Mouse (Mus musculus) MEL (cell line): ENCODE data around the gene Pik3c2b. TPM values are rescaled to one million over a fixed set of nuclear protein-coding genes. Genes with fewer than 3 reads are reported as not detected.

ENCODE experiments used
- DNase-seq: peaks from one replicate; pipeline ENCODE4 v3.0.0; 2011; ENCODE audit warnings: low read depth, low spot score
- H3K27ac ChIP-seq: 2 replicates; pipeline ENCODE4 v1.5.1; 2012; ENCODE audit warnings: low read depth, mild to moderate bottlenecking, control low read depth, low read length, moderate library complexity; ENCODE audit not compliant: control insufficient read depth
- H3K27me3 ChIP-seq, 2 experiments: fragments of 150-350 bp in 1 of 2; sonication (generic) in 1 of 2; 2 replicates each; pipeline ENCODE4 v1.6.1; 2012; ENCODE audit warnings: low read length in 2 of 2, mild to moderate bottlenecking in 2 of 2, improper control_type of control experiment in 1 of 2, moderate library complexity in 1 of 2; ENCODE audit not compliant: insufficient read depth in 2 of 2, control insufficient read depth in 1 of 2
- H3K36me3 ChIP-seq, 2 experiments: 2 replicates each; pipeline ENCODE4 v1.6.1; 2012 to 2014; ENCODE audit warnings: low read length in 2 of 2, improper control_type of control experiment in 1 of 2, inconsistent platforms in 1 of 2, mild to moderate bottlenecking in 1 of 2; ENCODE audit not compliant: insufficient read depth in 2 of 2, control insufficient read depth in 1 of 2
- H3K4me1 ChIP-seq, 2 experiments: fragments of 150-350 bp in 1 of 2; sonication (generic) in 1 of 2; 2 replicates each; pipeline ENCODE4 v1.6.1; 2012; ENCODE audit warnings: low read length in 2 of 2, improper control_type of control experiment in 1 of 2, mild to moderate bottlenecking in 1 of 2; ENCODE audit not compliant: insufficient read depth in 2 of 2, control insufficient read depth in 1 of 2
- H3K4me3 ChIP-seq, 2 experiments: fragments of 150-350 bp in 1 of 2; sonication (generic) in 1 of 2; 2 replicates each; pipeline ENCODE4 v1.5.1; 2012; ENCODE audit warnings: low read depth in 2 of 2, low read length in 2 of 2, mild to moderate bottlenecking in 2 of 2, moderate library complexity in 2 of 2, control low read depth in 1 of 2, improper control_type of control experiment in 1 of 2; ENCODE audit not compliant: control insufficient read depth in 1 of 2, insufficient read depth in 1 of 2
- H3K79me2 ChIP-seq: 2 replicates; pipeline ENCODE4 v1.6.1; 2012; ENCODE audit warnings: mild to moderate bottlenecking, low read length, moderate library complexity; ENCODE audit not compliant: control insufficient read depth, poor library complexity, insufficient read depth
- H3K9ac ChIP-seq: 2 replicates; pipeline ENCODE4 v1.6.1; 2012; ENCODE audit warnings: low read depth, mild to moderate bottlenecking, control low read depth, low read length, moderate library complexity; ENCODE audit not compliant: control insufficient read depth, poor library complexity, severe bottlenecking
- H3K9me3 ChIP-seq: fragments of 150-350 bp; sonication (generic); replicated peaks from 2 replicates; pipeline ENCODE4 v1.6.1; 2012; ENCODE audit warnings: mild to moderate bottlenecking, low read length, improper control_type of control experiment, moderate library complexity; ENCODE audit not compliant: insufficient read depth
- CHD1 ChIP-seq: IDR thresholded peaks from 2 replicates; pipeline ENCODE4 v1.6.1; 2012; ENCODE audit warnings: low read depth, mild to moderate bottlenecking, inconsistent platforms, low read length, improper control_type of control experiment
- EP300 ChIP-seq, 2 experiments: IDR thresholded peaks; 2 replicates each; pipeline ENCODE4 v1.6.1; 2011; ENCODE audit warnings: improper control_type of control experiment in 2 of 2, low read length in 2 of 2, low read depth in 1 of 2, mild to moderate bottlenecking in 1 of 2
- JUND ChIP-seq: IDR thresholded peaks from 2 replicates; pipeline ENCODE4 v1.6.1; 2011; ENCODE audit warnings: low read depth, mild to moderate bottlenecking, improper control_type of control experiment, low read length
- MEF2A ChIP-seq: IDR thresholded peaks from 2 replicates; pipeline ENCODE4 v1.6.1; 2014; ENCODE audit warnings: low read depth, mild to moderate bottlenecking, inconsistent platforms, low read length, improper control_type of control experiment; ENCODE audit not compliant: poor library complexity, insufficient replicate concordance, severe bottlenecking; ENCODE audit errors: extremely low read depth
- NELFE ChIP-seq: IDR thresholded peaks from 2 replicates; pipeline ENCODE4 v1.6.1; 2011; ENCODE audit warnings: low read depth, low read length, improper control_type of control experiment
- NRF1 ChIP-seq: IDR thresholded peaks from 2 replicates; pipeline ENCODE4 v1.6.1; 2014; ENCODE audit warnings: low read depth, mild to moderate bottlenecking, inconsistent platforms, low read length, improper control_type of control experiment, moderate library complexity; ENCODE audit not compliant: poor library complexity, insufficient read depth, severe bottlenecking
- POLR2A ChIP-seq, 2 experiments: IDR thresholded peaks; 2 replicates each; pipeline ENCODE4 v1.6.1; 2011 to 2012; ENCODE audit warnings: low read length in 2 of 2, mild to moderate bottlenecking in 2 of 2, control low read depth in 1 of 2, improper control_type of control experiment in 1 of 2, low read depth in 1 of 2, moderate library complexity in 1 of 2; ENCODE audit not compliant: control insufficient read depth in 1 of 2, insufficient read depth in 1 of 2, poor library complexity in 1 of 2
- POLR2AphosphoS2 ChIP-seq: IDR thresholded peaks from 2 replicates; pipeline ENCODE4 v1.6.1; 2011; ENCODE audit warnings: low read length, improper control_type of control experiment
- RCOR1 ChIP-seq: IDR thresholded peaks from 2 replicates; pipeline ENCODE4 v1.6.1; 2012; ENCODE audit warnings: low read depth, mild to moderate bottlenecking, inconsistent platforms, low read length, improper control_type of control experiment
- SIN3A ChIP-seq: IDR thresholded peaks from 2 replicates; pipeline ENCODE4 v1.6.1; 2012; ENCODE audit warnings: low read length, improper control_type of control experiment, inconsistent platforms
- TBP ChIP-seq: IDR thresholded peaks from 2 replicates; pipeline ENCODE4 v1.8.0; 2011; ENCODE audit warnings: low read depth, low read length, improper control_type of control experiment
- ZC3H11A ChIP-seq: IDR thresholded peaks from 2 replicates; pipeline ENCODE4 v1.6.1; 2012; ENCODE audit warnings: low read depth, mild to moderate bottlenecking, inconsistent platforms, low read length, improper control_type of control experiment
- polyA plus RNA-seq, 2 experiments: library from polyadenylated mRNA; stranded (reverse) in 1 of 2; unstranded in 1 of 2; fragments of >175 nt in 1 of 2; fragments of >200 nt in 1 of 2; gene quantifications; 2 replicates each; pipeline versions ENCODE4 v1.2.1 to v1.2.4; 2012; ENCODE audit warnings: low replicate concordance in 2 of 2, low read depth in 1 of 2; ENCODE audit not compliant: insufficient read length in 2 of 2, insufficient read depth in 1 of 2, missing spikeins in 1 of 2
- total RNA-seq: library from RNA; depleted of rRNA; stranded (reverse); fragments of 300-350 nt; gene quantifications from 2 replicates; pipeline ENCODE4 v1.2.3, GENCODE M21; 2012

Pik3c2b gene
- total and polyA plus RNA-seq, 3 experiments = 2.9 to 3.2 TPM; not detected in 1

- peak; percentile 55; the same call in 1 of the 2 replicates for TF ChIP-seq RCOR1
- TF ChIP-seq EP300 (IDR thresholded peaks at IDR 0.05; ENCODE audit: low read depth in 1 of 2, low read length in 2 of 2) = peak in 1 of 2 experiments; percentile 59; a peak in 2 of 4 replicates
- peak; percentile 85 for TF ChIP-seq NELFE
- peak; percentile 92 for TF ChIP-seq SIN3A
- TF ChIP-seq NRF1 = peak; percentile 74
These were observed 85.4 kb downstream of the Pik3c2b start, which contains the start of gene Ppp1r15b (continued) for GRCm38 (mm10) chr1:133130638-133131560.

- peak overlapping the region; percentile 84 to 94 for H3K4me3 ChIP-seq
- H3K36me3 ChIP-seq = peaks cover 9 to 15% of the 10 kb centered on the region in 2 experiments
- peaks cover 0 to 6% of the 10 kb centered on the region in 2 experiments; a peak in 3 of 4 replicates for H3K4me1 ChIP-seq
- H3K9me3 ChIP-seq = no peaks in the 10 kb centered on the region
- no peaks in the 10 kb centered on the region for H3K27me3 ChIP-seq
- peak overlapping the region; percentile 79 for H3K27ac ChIP-seq
- no peak for DNase-seq
- peak in 1 of 2 experiments; percentile 73; a peak in 1 of 4 replicates for TF ChIP-seq POLR2A (IDR thresholded peaks at IDR 0.05; ENCODE audit: control insufficient read depth in 1 of 2, insufficient read depth in 1 of 2, low read depth in 1 of 2, low read length in 2 of 2, poor library complexity in 1 of 2)
- TF ChIP-seq ZC3H11A = no peak
- TF ChIP-seq TBP = no peak
- no peak for TF ChIP-seq POLR2AphosphoS2
- no peak for TF ChIP-seq NRF1
- no peak for TF ChIP-seq JUND
- peak overlapping the region; percentile 97 for H3K9ac ChIP-seq
- peaks cover 56% of the 10 kb centered on the region for H3K79me2 ChIP-seq
These were observed 86.1 kb downstream of the Pik3c2b start for GRCm38 (mm10) chr1:133131561-133131905.

- Histone ChIP-seq H3K27ac (peak overlapping the region; percentile 79), H3K79me2 (peaks cover 60% of the 10 kb centered on the region), H3K4me3 (peak overlapping the region; percentile 84 to 94), H3K9ac (peak overlapping the region; percentile 97), H3K27me3 (no peaks in the 10 kb centered on the region), H3K36me3 (peaks cover 13 to 19% of the 10 kb centered on the region in 2 experiments), H3K9me3 (no peaks in the 10 kb centered on the region), H3K4me1 (peaks cover under 1 to 10% of the 10 kb centered on the region in 2 experiments; a peak in 3 of 4 replicates)
- TF ChIP-seq MEF2A (no peak), CHD1 (peak; percentile 95)
- DNase-seq = peak; percentile 53
These were observed 86.5 kb downstream of the Pik3c2b start for GRCm38 (mm10) chr1:133131936-133132335.
